Mouse (Mus musculus): ENCODE results near the gene Nhlh2. TPM values are rescaled to one million over a fixed set of nuclear protein-coding genes. Genes with fewer than 3 reads are reported as not detected.

Gene Nhlh2
- polyA plus RNA-seq, 1 experiment from 2014 or later: not detected

DNA sequence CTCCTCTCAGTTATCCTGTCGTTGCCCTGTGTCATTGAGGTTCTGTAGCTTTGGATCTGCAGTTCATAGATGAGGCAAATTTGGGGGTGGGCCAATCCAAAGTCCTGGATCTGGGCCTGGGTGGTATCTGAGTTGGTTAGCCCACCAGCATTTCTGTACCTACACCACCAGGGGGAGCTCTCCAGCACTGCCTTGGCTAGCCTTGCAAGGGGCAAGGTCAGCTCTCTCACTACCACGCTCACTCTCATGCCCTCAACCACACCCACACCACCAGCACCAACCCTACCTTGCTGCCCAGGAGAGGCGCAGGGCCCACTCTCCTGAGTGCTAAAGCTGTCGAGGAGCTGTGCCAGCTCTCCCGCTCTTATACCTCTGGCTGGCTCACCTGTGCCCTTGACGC is 18.0 kb downstream of the Nhlh2 start:
- ATAC-seq (ENCODE audit: extremely low read depth, insufficient number of reproducible peaks, low FRiP score, low TSS enrichment): no peak
- peaks cover 21% of the 10 kb centered on the region for H3K4me1 ChIP-seq
- H3K27me3 ChIP-seq (replicated peaks): 0 out of 2 replicates have a peak, but pooled peaks cover 4% of the 10 kb centered on the region
- no peaks in the 10 kb centered on the region for H3K9me3 ChIP-seq
- 55% methylated on average over 6 of the region's 6 CpGs for WGBS
- H3K9ac ChIP-seq: no peak overlapping the region
- H3K4me2 ChIP-seq: no peak overlapping the region
- H3K4me3 ChIP-seq: no peak overlapping the region
- H3K27ac ChIP-seq (replicated peaks): no peak overlapping the region
- H3K36me3 ChIP-seq: no peaks in the 10 kb centered on the region

DNA sequence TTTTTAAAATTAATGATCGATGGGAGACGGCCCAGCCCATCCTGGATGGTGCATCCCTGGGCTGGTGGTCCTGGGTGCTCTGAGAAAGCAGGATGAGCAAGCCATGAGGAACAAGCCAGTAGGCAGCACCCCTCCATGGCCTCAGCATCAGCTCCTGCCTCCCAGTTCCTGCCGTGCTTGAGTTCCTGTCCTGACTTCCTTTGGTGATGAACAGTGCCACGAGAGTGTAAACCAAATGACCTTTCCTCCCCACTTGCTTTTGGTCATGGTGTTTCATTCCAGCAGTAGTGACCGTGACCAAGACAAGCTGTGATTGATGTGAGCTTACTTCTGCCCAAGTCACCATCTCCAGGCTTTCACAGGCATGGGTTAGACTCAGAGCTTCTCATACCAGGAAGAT is 27.9 kb downstream of the Nhlh2 start:
- H3K9me3 ChIP-seq: 0 out of 2 replicates have a peak, but pooled peaks cover 4% of the 10 kb centered on the region
- H3K4me3 ChIP-seq: no peak overlapping the region
- WGBS: 78% methylated on average over 5 of the region's 5 CpGs
- no peak overlapping the region for H3K27ac ChIP-seq (replicated peaks)
- ATAC-seq (ENCODE audit: extremely low read depth, insufficient number of reproducible peaks, low FRiP score, low TSS enrichment): no peak
- H3K9ac ChIP-seq: no peak overlapping the region
- no peak overlapping the region for H3K4me2 ChIP-seq
- 0 out of 2 replicates have a peak, but pooled peaks cover 2% of the 10 kb centered on the region for H3K4me1 ChIP-seq
- H3K36me3 ChIP-seq: no peaks in the 10 kb centered on the region
- H3K27me3 ChIP-seq (replicated peaks): no peaks in the 10 kb centered on the region

DNA sequence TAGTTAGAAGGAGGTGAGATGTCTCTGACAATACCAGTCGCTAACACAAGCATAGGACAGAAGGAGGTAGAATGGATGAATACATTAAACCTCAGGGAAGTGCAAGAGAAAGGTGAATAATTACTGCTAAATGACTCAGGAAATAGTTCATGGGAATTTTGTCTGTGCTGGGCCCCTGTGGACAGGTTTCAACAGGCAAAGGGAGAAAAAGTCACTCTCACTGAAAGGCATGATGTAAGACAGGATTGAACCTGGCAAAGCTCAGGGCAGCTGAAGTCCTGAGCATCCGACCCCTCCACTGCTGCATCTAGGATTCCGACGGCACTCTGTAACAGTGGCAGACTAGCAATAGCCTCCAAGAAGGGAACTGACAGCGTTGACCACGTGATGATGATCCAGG is 28.7 kb downstream of the Nhlh2 start:
- no peak overlapping the region for H3K27ac ChIP-seq (replicated peaks)
- 0 out of 2 replicates have a peak, but pooled peaks cover 2% of the 10 kb centered on the region for H3K4me1 ChIP-seq
- ATAC-seq (ENCODE audit: extremely low read depth, insufficient number of reproducible peaks, low FRiP score, low TSS enrichment): no peak
- no peaks in the 10 kb centered on the region for H3K27me3 ChIP-seq (replicated peaks)
- H3K9me3 ChIP-seq: 0 out of 2 replicates have a peak, but pooled peaks cover 4% of the 10 kb centered on the region
- WGBS: 71% methylated on average over 6 of the region's 6 CpGs
- no peaks in the 10 kb centered on the region for H3K36me3 ChIP-seq
- H3K9ac ChIP-seq: no peak overlapping the region
- no peak overlapping the region for H3K4me2 ChIP-seq
- no peak overlapping the region for H3K4me3 ChIP-seq

DNA sequence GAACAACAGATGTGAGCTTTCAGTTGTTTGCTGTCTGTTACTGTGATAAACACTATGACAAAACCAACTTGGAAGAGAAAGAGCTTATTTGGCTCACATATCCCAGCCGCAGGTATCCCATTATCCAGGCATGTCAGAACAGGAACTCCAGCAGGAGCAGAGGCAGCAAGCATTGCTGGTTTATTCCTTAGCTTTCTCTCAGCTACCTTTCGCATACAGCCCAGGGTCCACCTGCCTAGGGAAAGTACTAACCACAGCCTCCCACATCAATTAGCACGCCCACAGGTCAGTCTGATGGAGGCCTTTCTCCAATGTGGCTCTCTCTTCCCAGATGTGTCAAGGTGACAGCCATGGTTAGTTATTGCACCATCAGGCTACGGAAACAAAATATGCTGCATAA is 31.8 kb downstream of the Nhlh2 start:
- Histone ChIP-seq H3K27ac (replicated peaks) (no peak overlapping the region), H3K9me3 (0 out of 2 replicates have a peak, but pooled peaks cover 4% of the 10 kb centered on the region), H3K4me1 (no peaks in the 10 kb centered on the region), H3K4me2 (no peak overlapping the region), H3K4me3 (no peak overlapping the region), H3K27me3 (replicated peaks) (peaks cover 6% of the 10 kb centered on the region; the same call in 1 of the 2 replicates), H3K9ac (no peak overlapping the region), H3K36me3 (no peaks in the 10 kb centered on the region)
- ATAC-seq (ENCODE audit: extremely low read depth, insufficient number of reproducible peaks, low FRiP score, low TSS enrichment): no peak
- WGBS: 88% methylated on average over 4 of the region's 4 CpGs

DNA sequence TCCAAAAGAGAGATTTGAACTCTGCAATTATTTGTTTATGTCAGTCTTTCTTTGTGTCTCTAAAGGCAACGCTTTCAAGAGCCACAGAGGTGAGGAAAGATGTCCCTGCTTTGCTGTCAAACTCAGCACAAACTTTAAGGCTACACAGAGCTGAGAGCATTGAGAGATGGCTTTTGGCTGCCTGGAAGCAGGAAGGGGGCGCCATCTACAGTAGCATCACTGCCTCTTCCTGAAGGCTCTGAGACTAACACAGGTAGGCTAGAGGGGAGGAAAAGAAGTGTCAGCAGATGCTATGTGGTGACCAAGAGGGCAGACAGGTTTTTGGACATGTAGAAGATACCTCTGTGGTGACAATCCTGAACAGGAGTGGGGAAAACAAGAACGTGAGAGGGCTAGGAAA is 35.2 kb downstream of the Nhlh2 start:
- no peak for ATAC-seq (ENCODE audit: extremely low read depth, insufficient number of reproducible peaks, low FRiP score, low TSS enrichment)
- H3K4me1 ChIP-seq: no peaks in the 10 kb centered on the region
- no peaks in the 10 kb centered on the region for H3K9me3 ChIP-seq
- H3K36me3 ChIP-seq: no peaks in the 10 kb centered on the region
- no peak overlapping the region for H3K4me3 ChIP-seq
- H3K9ac ChIP-seq: no peak overlapping the region
- peaks cover 6% of the 10 kb centered on the region; the same call in 1 of the 2 replicates for H3K27me3 ChIP-seq (replicated peaks)
- WGBS: 25% methylated on average over 3 of the region's 3 CpGs
- H3K4me2 ChIP-seq: no peak overlapping the region
- no peak overlapping the region for H3K27ac ChIP-seq (replicated peaks)

DNA sequence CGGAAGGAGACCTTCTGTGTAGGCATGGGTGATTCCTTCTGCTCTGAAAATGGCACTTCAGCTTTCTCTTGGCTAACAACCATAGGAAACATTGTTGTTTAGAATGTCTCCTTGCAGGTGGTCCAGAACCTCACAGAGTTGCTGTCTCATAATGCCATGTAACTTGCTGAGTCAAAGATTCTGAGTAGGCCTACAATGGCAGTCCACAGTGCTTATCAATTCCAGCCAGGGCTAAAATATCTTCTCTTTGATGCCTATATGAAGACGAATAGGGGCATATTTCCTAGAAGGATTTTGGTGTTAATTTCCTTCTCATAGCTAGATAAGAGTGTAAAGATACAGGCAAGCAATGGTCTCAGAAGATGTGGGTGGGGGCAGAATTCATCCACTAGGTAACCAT is 37.7 kb downstream of the Nhlh2 start:
- H3K9me3 ChIP-seq: no peaks in the 10 kb centered on the region; the same call in 1 of the 2 replicates
- peaks cover 6% of the 10 kb centered on the region; the same call in 1 of the 2 replicates for H3K27me3 ChIP-seq (replicated peaks)
- no peak overlapping the region for H3K4me3 ChIP-seq
- H3K27ac ChIP-seq (replicated peaks): no peak overlapping the region
- no peak overlapping the region for H3K4me2 ChIP-seq
- H3K9ac ChIP-seq: no peak overlapping the region
- no peak for ATAC-seq (ENCODE audit: extremely low read depth, insufficient number of reproducible peaks, low FRiP score, low TSS enrichment)
- H3K4me1 ChIP-seq: no peaks in the 10 kb centered on the region
- no peaks in the 10 kb centered on the region for H3K36me3 ChIP-seq
- 79% methylated on average over 2 of the region's 2 CpGs for WGBS

DNA sequence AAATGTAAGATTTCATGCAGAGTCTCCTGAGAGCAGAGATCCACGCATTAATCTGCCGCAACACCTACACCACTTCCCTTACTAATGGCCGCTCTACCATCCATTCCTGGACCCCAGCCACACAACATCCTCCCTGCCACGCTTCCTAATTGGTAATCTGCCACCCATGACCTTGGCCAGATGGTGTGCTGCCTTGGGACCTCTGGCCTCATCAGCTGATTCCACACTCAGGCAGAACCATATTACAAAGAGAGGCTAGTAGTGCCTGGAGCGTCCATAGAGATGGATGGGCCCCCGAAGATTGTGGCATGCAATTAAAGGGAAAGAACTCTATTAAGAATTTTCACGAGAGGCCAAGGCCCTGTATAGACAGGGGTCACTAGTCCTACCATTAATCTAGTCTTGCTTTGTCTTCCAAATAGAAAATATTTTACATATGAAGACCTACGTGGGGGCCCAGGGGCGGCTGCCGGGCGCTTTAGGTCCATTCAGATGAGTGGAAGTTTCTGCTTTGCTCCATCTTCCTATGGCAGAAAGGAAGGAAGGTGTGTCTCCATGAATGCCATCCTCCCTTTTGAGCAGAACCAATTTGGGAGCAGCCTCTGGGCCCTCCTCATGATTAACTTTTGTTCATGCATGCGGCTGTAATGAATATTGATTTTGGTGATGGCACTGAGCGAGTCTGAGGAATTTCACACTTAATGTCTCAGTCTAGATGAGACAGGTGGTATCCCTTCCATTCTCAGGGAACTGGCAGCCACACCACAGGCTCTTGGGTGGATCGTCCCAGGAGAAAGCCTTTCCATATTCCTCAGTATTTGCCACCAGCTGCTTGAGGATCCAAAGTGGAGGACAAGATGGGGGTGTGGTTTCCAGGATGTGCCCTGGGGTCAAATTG is 39.6 kb downstream of the Nhlh2 start:
- 87% methylated on average over 14 of the region's 14 CpGs for WGBS
- no peak for ATAC-seq (ENCODE audit: extremely low read depth, insufficient number of reproducible peaks, low FRiP score, low TSS enrichment)
- H3K4me3 ChIP-seq: no peak overlapping the region

DNA sequence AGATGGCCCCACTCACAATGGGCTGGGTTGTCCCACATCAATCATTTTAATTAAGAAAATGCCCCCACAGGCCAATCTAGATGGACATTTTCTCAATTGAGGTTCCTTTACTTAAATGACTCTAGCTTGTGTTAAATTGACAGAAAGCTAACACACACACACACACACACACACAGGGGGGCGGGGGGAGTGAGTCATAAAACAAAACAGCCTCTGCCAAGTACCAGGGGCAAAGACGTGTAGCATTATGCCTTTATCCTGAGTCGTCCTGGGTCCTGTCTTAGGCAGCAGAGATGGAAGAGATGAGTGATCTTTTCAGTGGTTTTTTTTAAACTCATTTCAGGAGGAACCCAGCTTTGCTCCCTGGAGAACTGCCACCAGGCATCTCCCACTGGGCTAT is 42.2 kb downstream of the Nhlh2 start:
- Histone ChIP-seq H3K9ac (no peak overlapping the region), H3K27ac (replicated peaks) (no peak overlapping the region), H3K27me3 (replicated peaks) (no peaks in the 10 kb centered on the region), H3K4me3 (no peak overlapping the region), H3K36me3 (no peaks in the 10 kb centered on the region), H3K4me2 (no peak overlapping the region), H3K4me1 (no peaks in the 10 kb centered on the region), H3K9me3 (no peaks in the 10 kb centered on the region; the same call in 1 of the 2 replicates)
- ATAC-seq (ENCODE audit: extremely low read depth, insufficient number of reproducible peaks, low FRiP score, low TSS enrichment): no peak
- WGBS: 57% methylated on average over 3 of the region's 3 CpGs

More for the DNA sequence above, 39.6 kb downstream of the Nhlh2 start:
- H3K27me3 ChIP-seq (replicated peaks): 0 out of 2 replicates have a peak, but pooled peaks cover 6% of the 10 kb centered on the region
- H3K4me1 ChIP-seq: no peaks in the 10 kb centered on the region
- H3K9me3 ChIP-seq: no peaks in the 10 kb centered on the region; the same call in 1 of the 2 replicates
- H3K4me2 ChIP-seq: no peak overlapping the region
- no peaks in the 10 kb centered on the region for H3K36me3 ChIP-seq
- H3K27ac ChIP-seq (replicated peaks): no peak overlapping the region
- H3K9ac ChIP-seq: no peak overlapping the region

DNA sequence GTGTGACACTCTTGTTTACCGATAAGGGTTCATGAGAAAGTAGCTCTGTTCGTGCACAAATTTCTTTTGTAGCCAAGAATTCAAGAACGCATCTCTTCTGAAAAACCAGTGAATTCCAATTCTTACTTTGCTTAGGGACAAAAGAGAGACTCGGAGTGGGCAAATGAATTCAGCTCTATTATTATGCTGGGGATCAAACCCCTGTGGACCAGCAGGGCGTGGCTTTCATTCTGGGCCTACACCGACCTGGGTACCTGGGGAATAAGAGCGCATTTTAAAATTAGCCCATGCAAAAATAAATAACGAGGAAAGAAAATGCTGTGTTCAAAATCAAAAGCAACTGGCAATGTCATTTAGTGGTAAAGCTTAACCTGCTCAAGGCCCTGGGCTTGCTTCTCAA is 43.4 kb downstream of the Nhlh2 start:
- H3K9me3 ChIP-seq: no peaks in the 10 kb centered on the region; the same call in 1 of the 2 replicates
- no peak for ATAC-seq (ENCODE audit: extremely low read depth, insufficient number of reproducible peaks, low FRiP score, low TSS enrichment)
- H3K4me3 ChIP-seq: no peak overlapping the region

DNA sequence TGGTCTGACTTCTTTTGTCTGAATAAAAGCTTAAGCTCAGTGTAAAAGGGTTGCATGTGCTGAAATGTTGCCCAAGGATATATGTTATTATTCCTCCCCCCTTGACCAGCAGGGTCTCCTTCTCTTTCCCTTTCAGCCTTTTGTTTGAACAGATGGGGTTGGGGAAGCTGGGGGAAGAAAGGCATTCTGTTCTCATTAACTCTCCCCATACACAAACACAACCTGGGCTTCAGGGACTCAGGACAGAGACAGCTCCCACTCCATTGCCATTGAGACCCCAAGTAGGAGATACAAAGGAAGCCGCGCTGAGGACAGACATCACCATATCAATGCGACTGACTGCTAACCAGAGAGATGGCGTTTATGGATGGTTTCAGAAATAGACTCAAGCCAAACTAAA is 46.0 kb downstream of the Nhlh2 start:
- no peak for ATAC-seq (ENCODE audit: extremely low read depth, insufficient number of reproducible peaks, low FRiP score, low TSS enrichment)
- no peak overlapping the region for H3K9ac ChIP-seq
- H3K27me3 ChIP-seq (replicated peaks): no peaks in the 10 kb centered on the region
- H3K36me3 ChIP-seq: no peaks in the 10 kb centered on the region
- H3K9me3 ChIP-seq: no peaks in the 10 kb centered on the region; the same call in 1 of the 2 replicates
- peaks cover 20% of the 10 kb centered on the region for H3K4me1 ChIP-seq
- H3K4me2 ChIP-seq: no peak overlapping the region
- no peak overlapping the region for H3K4me3 ChIP-seq
- WGBS: 64% methylated on average over 4 of the region's 4 CpGs
- H3K27ac ChIP-seq (replicated peaks): no peak overlapping the region

More for the DNA sequence above, 43.4 kb downstream of the Nhlh2 start:
- no peak overlapping the region for H3K9ac ChIP-seq
- H3K4me1 ChIP-seq: peaks cover 10% of the 10 kb centered on the region
- no peaks in the 10 kb centered on the region for H3K36me3 ChIP-seq
- no peak overlapping the region for H3K4me2 ChIP-seq
- H3K27me3 ChIP-seq (replicated peaks): no peaks in the 10 kb centered on the region
- H3K27ac ChIP-seq (replicated peaks): no peak overlapping the region
- WGBS: 55% methylated on average over 8 of the region's 8 CpGs

DNA sequence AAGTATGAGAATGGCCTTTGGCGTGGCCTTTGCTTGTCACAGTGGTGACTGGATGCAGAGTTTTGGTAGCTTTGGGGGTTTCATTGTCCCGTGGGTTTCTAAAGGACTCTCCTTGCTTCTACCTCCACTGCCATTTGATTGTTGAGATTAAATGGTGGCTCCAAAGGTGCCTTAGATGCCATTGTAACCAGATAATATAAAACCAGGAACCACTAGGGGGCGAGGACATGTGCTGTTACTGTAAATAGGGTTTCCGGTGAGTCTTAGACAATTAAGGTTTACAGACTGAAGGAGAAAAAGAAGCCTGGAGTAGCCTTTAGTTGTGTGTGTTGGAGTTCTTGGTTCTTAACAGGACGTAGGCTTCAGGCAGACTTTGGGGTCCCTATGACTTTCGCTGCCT is 50.2 kb downstream of the Nhlh2 start:
- Histone ChIP-seq H3K9ac (no peak overlapping the region), H3K27me3 (replicated peaks) (no peaks in the 10 kb centered on the region), H3K4me3 (no peak overlapping the region), H3K4me2 (no peak overlapping the region), H3K36me3 (no peaks in the 10 kb centered on the region), H3K9me3 (no peaks in the 10 kb centered on the region), H3K27ac (replicated peaks) (no peak overlapping the region), H3K4me1 (peaks cover 57% of the 10 kb centered on the region)
- 59% methylated on average over 6 of the region's 6 CpGs for WGBS
- no peak for ATAC-seq (ENCODE audit: extremely low read depth, insufficient number of reproducible peaks, low FRiP score, low TSS enrichment)

Measured in heart, embryonic 13.5 days (tissue).